Mouse (Mus musculus) cerebellum, postnatal 10 days (tissue): Measurements from ENCODE around the gene Ppm1k.
"Not testable (repeated sequence)": the region's sequence is repeated elsewhere in the genome, so short reads cannot be mapped to it uniquely, and the experiment has no call there.

Experiments
- DNase-seq, 2 experiments: peaks; one replicate each; pipeline ENCODE4 v3.0.0; 2021; ENCODE audit warnings: mixed read lengths in 2 of 2

Gene Ppm1k

GRCm38 (mm10) chr6:57531011-57531410, 4.3 kb downstream of the Ppm1k start:
- no peak for DNase-seq

GRCm38 (mm10) chr6:57529336-57529845, 5.9 kb downstream of the Ppm1k start:
- no peak for DNase-seq

- DNase-seq: no peak
Observed at GRCm38 (mm10) chr6:57526933-57527332, 8.3 kb downstream of the Ppm1k start.

- peak; percentile 14 to 32 for DNase-seq
Observed at GRCm38 (mm10) chr6:57524742-57525141, 10.5 kb downstream of the Ppm1k start.

GRCm38 (mm10) chr6:57520749-57521652, 14.3 kb downstream of the Ppm1k start:
- DNase-seq: no peak

GRCm38 (mm10) chr6:57514035-57514374, 21.3 kb downstream of the Ppm1k start:
- no peak for DNase-seq

- DNase-seq: no peak
Observed at GRCm38 (mm10) chr6:57513351-57514034, 21.8 kb downstream of the Ppm1k start.

GRCm38 (mm10) chr6:57511899-57512298, 23.4 kb downstream of the Ppm1k start:
- DNase-seq: no peak

GRCm38 (mm10) chr6:57503662-57504379, 31.4 kb downstream of the Ppm1k start:
- no peak for DNase-seq

GRCm38 (mm10) chr6:57499209-57499608, 36.1 kb downstream of the Ppm1k start:
- no peak for DNase-seq

- not testable (repeated sequence) for DNase-seq
Observed at GRCm38 (mm10) chr6:57468161-57468560, 67.1 kb downstream of the Ppm1k start.
